ENCODE assay signal across 14 mouse cellular contexts in genomic region chr1:89962092-89962491, GRCm38 (mm10). TPM values are rescaled to one million over a fixed set of nuclear protein-coding genes. Genes with fewer than 3 reads are reported as not detected.
DNase-seq lines count a peak whose midpoint lies in the region; ATAC-seq and TF ChIP-seq lines count a peak whose summit lies in the region.
"Had no signal": no experiment of that assay in that cellular context is flagged by ENCODE, and none has a peak within 500 bp of the region (broad histone marks: within the 10 kb centered on the region; RNA-seq: fewer than 3 reads in every experiment).

No protein-coding gene starts in this region.

- no peak overlapping the region for H3K27ac ChIP-seq in kidney, embryonic 16.5 days (ENCODE audit: low read length)
- no peak overlapping the region for H3K27ac ChIP-seq in forebrain, embryonic 12.5 days
- no peak overlapping the region for H3K27ac ChIP-seq in limb, embryonic 11.5 days (replicated peaks; ENCODE audit: low read depth, low read length)
- H3K27ac ChIP-seq in stomach, postnatal 0 days (replicated peaks) = no peak overlapping the region
- H3K27ac ChIP-seq: liver, embryonic 12.5 days had no signal

- peaks cover 40% of the 10 kb centered on the region for H3K27me3 ChIP-seq in kidney, embryonic 16.5 days (ENCODE audit: insufficient read depth, low read length)
- H3K27me3 ChIP-seq in forebrain, embryonic 12.5 days = peaks cover 87% of the 10 kb centered on the region
- peaks cover 4% of the 10 kb centered on the region for H3K27me3 ChIP-seq in limb, embryonic 11.5 days (ENCODE audit: control insufficient read depth, insufficient read depth, low read length)
- no peaks in the 10 kb centered on the region; the same call in 1 of the 2 replicates for H3K27me3 ChIP-seq in stomach, postnatal 0 days (ENCODE audit: control insufficient read depth, insufficient read depth, low read length)

- peak overlapping the region; percentile 11; the same call in 1 of the 2 replicates for H3K4me2 ChIP-seq in kidney, embryonic 16.5 days (replicated peaks; ENCODE audit: low read depth, low read length)
- peak overlapping the region; percentile 43 for H3K4me2 ChIP-seq in forebrain, embryonic 12.5 days
- H3K4me2 ChIP-seq in limb, embryonic 11.5 days (ENCODE audit: low read depth, severe bottlenecking) = peak overlapping the region; percentile 24; the same call in 1 of the 2 replicates
- H3K4me2 ChIP-seq in stomach, postnatal 0 days (replicated peaks; ENCODE audit: low read depth) = no peak overlapping the region
- H3K4me2 ChIP-seq: liver, embryonic 12.5 days had no signal

- H3K4me3 ChIP-seq in kidney, embryonic 16.5 days (ENCODE audit: low read length) = no peak overlapping the region
- no peak overlapping the region for H3K4me3 ChIP-seq in forebrain, embryonic 12.5 days (replicated peaks)
- no peak overlapping the region for H3K4me3 ChIP-seq in limb, embryonic 11.5 days (ENCODE audit: low read depth, low read length)
- no peak overlapping the region for H3K4me3 ChIP-seq in stomach, postnatal 0 days (ENCODE audit: low read depth, low read length)
- H3K4me3 ChIP-seq: liver, embryonic 12.5 days had no signal

- intact Hi-C loops in left cerebral cortex, postnatal 14 days (cut with DNase I) = no loop called here

- no peak for DNase-seq in kidney, postnatal 10 days
- peak; percentile 31 for DNase-seq in limb, embryonic 11.5 days (ENCODE audit: low spot score)
- peak; percentile 29 for DNase-seq in retina, embryonic 14.5 days (ENCODE audit: low spot score)
- DNase-seq in left cerebral cortex, postnatal 14 days (ENCODE audit: low spot score in 2 of 2) = no peak
- DNase-seq in urinary bladder, postnatal 36 days (ENCODE audit: low spot score in 2 of 2) = no peak
- DNase-seq in stomach, postnatal 0 days (ENCODE audit: low spot score) = no peak
- DNase-seq: gastrocnemius, postnatal 36 days; layer of hippocampus, adult 9-11 months had no signal

- no peak for ATAC-seq in kidney, embryonic 16.5 days (ENCODE audit: low FRiP score, low TSS enrichment)
- peak; percentile 77 for ATAC-seq in forebrain, embryonic 12.5 days (ENCODE audit: low FRiP score)
- ATAC-seq in limb, embryonic 11.5 days (ENCODE audit: insufficient number of reproducible peaks, low FRiP score, low TSS enrichment, low read depth) = no peak; the same call in 1 of the 2 replicates
- no peak for ATAC-seq in stomach, postnatal 0 days (ENCODE audit: low FRiP score, low TSS enrichment)
- ATAC-seq: CD4-positive, CD25-positive, alpha-beta regulatory T cell, adult 4 months; liver, embryonic 12.5 days had no signal

- H3K4me1 ChIP-seq in kidney, embryonic 16.5 days (ENCODE audit: insufficient read depth, low read length) = peaks cover 4% of the 10 kb centered on the region; the same call in 1 of the 2 replicates
- peaks cover 22% of the 10 kb centered on the region for H3K4me1 ChIP-seq in forebrain, embryonic 12.5 days
- no peaks in the 10 kb centered on the region for H3K4me1 ChIP-seq in limb, embryonic 11.5 days (ENCODE audit: control insufficient read depth, insufficient read depth, low read length)
- H3K4me1 ChIP-seq in stomach, postnatal 0 days (replicated peaks; ENCODE audit: control insufficient read depth, insufficient read depth) = no peaks in the 10 kb centered on the region
- H3K4me1 ChIP-seq: liver, embryonic 12.5 days had no signal

- H3K36me3 ChIP-seq in kidney, embryonic 16.5 days (ENCODE audit: insufficient read depth, low read length) = no peaks in the 10 kb centered on the region
- no peaks in the 10 kb centered on the region for H3K36me3 ChIP-seq in forebrain, embryonic 12.5 days (replicated peaks)
- H3K36me3 ChIP-seq in limb, embryonic 11.5 days (ENCODE audit: control insufficient read depth, insufficient read depth, low read length) = no peaks in the 10 kb centered on the region
- H3K36me3 ChIP-seq in stomach, postnatal 0 days (ENCODE audit: control insufficient read depth, insufficient read depth, low read length) = no peaks in the 10 kb centered on the region
- H3K36me3 ChIP-seq: liver, embryonic 12.5 days had no signal

- TF ChIP-seq CTCF in stomach, postnatal 0 days (IDR thresholded peaks at IDR 0.05; ENCODE audit: low read depth) = no peak

- H3K9ac ChIP-seq in kidney, embryonic 16.5 days (replicated peaks; ENCODE audit: low read length) = no peak overlapping the region
- H3K9ac ChIP-seq in forebrain, embryonic 12.5 days = no peak overlapping the region
- H3K9ac ChIP-seq in limb, embryonic 11.5 days (ENCODE audit: low read length) = no peak overlapping the region
- H3K9ac ChIP-seq in stomach, postnatal 0 days (ENCODE audit: low read length) = no peak overlapping the region
- H3K9ac ChIP-seq: liver, embryonic 12.5 days had no signal

- no peak for TF ChIP-seq EP300 in stomach, postnatal 0 days (optimal IDR thresholded peaks at IDR 0.05)

- no peaks in the 10 kb centered on the region for H3K9me3 ChIP-seq in kidney, embryonic 16.5 days (ENCODE audit: low read length)
- H3K9me3 ChIP-seq in forebrain, embryonic 12.5 days = no peaks in the 10 kb centered on the region
- no peaks in the 10 kb centered on the region for H3K9me3 ChIP-seq in limb, embryonic 11.5 days (ENCODE audit: control insufficient read depth, low read length)
- H3K9me3 ChIP-seq in stomach, postnatal 0 days (ENCODE audit: control insufficient read depth, low read length) = no peaks in the 10 kb centered on the region
- H3K9me3 ChIP-seq: liver, embryonic 12.5 days had no signal

- 9% methylated on average over 13 of the region's 13 CpGs for WGBS in kidney, embryonic 16.5 days
- WGBS in forebrain, embryonic 12.5 days = 6% methylated on average over 13 of the region's 13 CpGs
- 6% methylated on average over 13 of the region's 13 CpGs for WGBS in limb, embryonic 11.5 days
- 27% methylated on average over 13 of the region's 13 CpGs for WGBS in stomach, postnatal 0 days

RNA-seq across cellular contexts. Expression of gene Gbx2, which starts 31.1 kb away (rescaled TPM):
- 0.22 and 0.23 TPM in 2 replicates for polyA plus RNA-seq in kidney, embryonic 16.5 days (2015; fragmentation: Nextera tagmentation; extraction: Ambion mirVana)
- 26.9 and 28.0 TPM in 2 replicates for polyA plus RNA-seq in forebrain, embryonic 12.5 days (2016; fragmentation: Nextera tagmentation; extraction: Ambion mirVana)
- polyA plus RNA-seq in limb, embryonic 11.5 days (2014; fragmentation: Nextera tagmentation; extraction: Ambion mirVana) = 1.3 and 1.6 TPM in 2 replicates
- under 1 TPM in 1 of 2 experiments, not detected in 1; 0.74 TPM for total RNA-seq in left cerebral cortex, postnatal 14 days (2021)
- polyA plus RNA-seq in stomach, postnatal 0 days (2015; fragmentation: Nextera tagmentation; extraction: Ambion mirVana) = not detected in 2 replicates
- polyA plus RNA-seq: CD4-positive, CD25-positive, alpha-beta regulatory T cell, adult 4 months; intestine, embryonic 14.5 days; stomach, embryonic 14.5 days had no signal

RNA-seq across cellular contexts. Expression of gene Asb18, which starts 52.4 kb away (rescaled TPM):
- polyA plus RNA-seq in kidney, embryonic 16.5 days (2015; fragmentation: Nextera tagmentation; extraction: Ambion mirVana) = not detected in 2 replicates
- polyA plus RNA-seq in forebrain, embryonic 12.5 days (2016; fragmentation: Nextera tagmentation; extraction: Ambion mirVana) = 0.17 and 0.44 TPM in 2 replicates
- polyA plus RNA-seq in limb, embryonic 11.5 days (2014; fragmentation: Nextera tagmentation; extraction: Ambion mirVana) = 0.04 TPM in 1 of 2 replicates, not detected in the other
- 1 to 10 TPM; 1.5 to 2.1 TPM for total RNA-seq in left cerebral cortex, postnatal 14 days (2021)
- polyA plus RNA-seq in stomach, postnatal 0 days (2015; fragmentation: Nextera tagmentation; extraction: Ambion mirVana) = 0.02 TPM in 1 of 2 replicates, not detected in the other
- polyA plus RNA-seq: CD4-positive, CD25-positive, alpha-beta regulatory T cell, adult 4 months; intestine, embryonic 14.5 days; liver, embryonic 12.5 days; stomach, embryonic 14.5 days had no signal

Comparison
In these comparisons a context has a peak if more than half of its experiments do, and no peak if none do; other contexts are left out.
1. DNase-seq: peak in limb, embryonic 11.5 days (single experiment) and retina, embryonic 14.5 days (single experiment); none in kidney, postnatal 10 days (single experiment), left cerebral cortex, postnatal 14 days (0 of 2), urinary bladder, postnatal 36 days (0 of 2) and stomach, postnatal 0 days (single experiment).
2. RNA of gene Gbx2, which starts 31.1 kb away (polyA plus RNA-seq): 26.9 to 28.0 TPM in forebrain, embryonic 12.5 days; 1.3 to 1.6 TPM in limb, embryonic 11.5 days, 0.22 to 0.23 TPM in kidney, embryonic 16.5 days and not detected in stomach, postnatal 0 days; every median in the first group is over 10 times any median in the second.